Mouse (Mus musculus) embryonic facial prominence, embryonic 15.5 days (tissue): ENCODE measurements around the gene Cxcr5. TPM values are rescaled to one million over a fixed set of nuclear protein-coding genes. Genes with fewer than 3 reads are reported as not detected.

Experiments
- ATAC-seq: fragments of 200-750 bp; cut with Nextera tagmentation; 2 replicates; pipeline ENCODE4 v1.8.0; 2017; ENCODE audit warnings: low read depth, moderate TSS enrichment; ENCODE audit not compliant: insufficient number of reproducible peaks, low FRiP score, low TSS enrichment
- H3K27ac ChIP-seq: fragments of 300-500 bp; sonication (generic); replicated peaks from 2 replicates; pipeline ENCODE4 v1.5.1; 2015; ENCODE audit warnings: mild to moderate bottlenecking, inconsistent platforms
- H3K27me3 ChIP-seq: fragments of 300-500 bp; sonication (generic); 2 replicates; pipeline ENCODE4 v1.6.1; 2015; ENCODE audit warnings: inconsistent platforms
- H3K36me3 ChIP-seq: fragments of 300-500 bp; sonication (generic); 2 replicates; pipeline ENCODE4 v1.6.1; 2015; ENCODE audit warnings: mild to moderate bottlenecking, inconsistent platforms
- H3K4me1 ChIP-seq: fragments of 300-500 bp; sonication (generic); 2 replicates; pipeline ENCODE4 v1.6.1; 2015; ENCODE audit warnings: inconsistent platforms
- H3K4me2 ChIP-seq: fragments of 300-500 bp; sonication (generic); replicated peaks from 2 replicates; pipeline ENCODE4 v1.6.1; 2015; ENCODE audit warnings: mild to moderate bottlenecking, inconsistent platforms
- H3K4me3 ChIP-seq: fragments of 300-500 bp; sonication (generic); replicated peaks from 2 replicates; pipeline ENCODE4 v1.5.1; 2015; ENCODE audit warnings: mild to moderate bottlenecking, inconsistent platforms
- H3K9ac ChIP-seq: fragments of 300-500 bp; sonication (generic); 2 replicates; pipeline ENCODE4 v1.6.1; 2015; ENCODE audit warnings: inconsistent platforms
- H3K9me3 ChIP-seq: fragments of 300-500 bp; sonication (generic); replicated peaks from 2 replicates; pipeline ENCODE4 v1.6.1; 2016; ENCODE audit warnings: inconsistent platforms
- WGBS: fragments of 180-500 bp; shearing (Covaris S2); methylation state at CpG from one replicate; pipeline ENCODE4 v1.1.7; 2015; 5-methylcytosine and 5-hydroxymethylcytosine counted together
- polyA plus RNA-seq: library from polyadenylated mRNA; unstranded; fragments of >200 nt; fragmentation: Nextera tagmentation; extraction: Ambion mirVana; gene quantifications from 2 replicates; pipeline ENCODE4 v1.2.1, GENCODE M21; 2015

Cxcr5 gene
- polyA plus RNA-seq, 1 experiment from 2014 or later, result 0.29 TPM

DNA sequence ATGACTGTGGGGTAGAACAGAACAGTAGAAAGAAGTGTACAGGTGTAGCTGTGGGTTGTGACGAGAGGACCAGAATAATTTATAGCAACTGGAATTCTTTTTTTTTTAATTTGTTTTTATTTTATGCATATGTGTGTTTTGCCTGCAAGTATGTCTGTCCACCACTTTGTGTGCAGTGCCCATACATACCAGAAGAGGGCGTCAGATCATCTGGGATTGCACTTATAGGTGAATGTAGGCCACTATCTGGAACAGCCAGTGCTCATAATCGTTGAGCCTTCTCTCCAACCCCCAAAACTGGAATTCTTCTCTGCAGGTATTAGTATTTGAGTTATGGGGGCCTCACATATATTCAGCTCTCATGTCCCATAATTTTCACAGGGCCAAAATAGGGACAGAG is 88.5 kb downstream of the Cxcr5 start:
- Histone ChIP-seq H3K4me1 (peaks cover 9% of the 10 kb centered on the region), H3K4me3 (no peak overlapping the region), H3K4me2 (no peak overlapping the region), H3K27me3 (no peaks in the 10 kb centered on the region), H3K9ac (no peak overlapping the region), H3K36me3 (no peaks in the 10 kb centered on the region), H3K27ac (no peak overlapping the region), H3K9me3 (no peaks in the 10 kb centered on the region)
- WGBS, result 62% methylated on average over 3 of the region's 3 CpGs
- ATAC-seq, result no peak

DNA sequence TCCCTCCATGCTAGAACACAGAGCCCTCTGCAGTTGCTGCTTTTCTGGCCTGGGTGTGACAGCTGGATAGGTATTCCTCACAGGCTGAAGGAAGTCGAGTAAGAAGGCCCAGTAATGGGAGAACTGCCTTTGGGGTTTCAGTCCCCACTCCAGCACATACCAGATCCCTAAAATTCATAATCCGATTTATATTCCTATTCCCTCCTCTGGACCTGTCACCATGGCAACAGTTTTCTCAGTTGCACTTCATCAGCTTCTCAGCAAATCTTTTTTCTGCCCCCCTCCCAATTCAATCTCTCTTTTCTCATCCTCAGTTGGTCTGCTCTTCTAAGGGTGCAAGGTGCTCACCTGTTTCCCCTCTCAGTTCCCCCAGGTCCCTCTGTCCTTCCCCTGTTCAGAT is 92.9 kb downstream of the Cxcr5 start:
- Histone ChIP-seq H3K4me2 (no peak overlapping the region), H3K27me3 (no peaks in the 10 kb centered on the region), H3K9ac (no peak overlapping the region), H3K4me3 (no peak overlapping the region), H3K9me3 (no peaks in the 10 kb centered on the region), H3K4me1 (no peaks in the 10 kb centered on the region), H3K27ac (no peak overlapping the region), H3K36me3 (no peaks in the 10 kb centered on the region)
- no peak for ATAC-seq
- WGBS, result 39% methylated on average over 2 of the region's 2 CpGs

- no peaks in the 10 kb centered on the region for H3K36me3 ChIP-seq
- no peak overlapping the region for H3K9ac ChIP-seq
- H3K4me2 ChIP-seq, result no peak overlapping the region
- H3K4me1 ChIP-seq, result no peaks in the 10 kb centered on the region
- H3K4me3 ChIP-seq, result no peak overlapping the region
- H3K9me3 ChIP-seq, result no peaks in the 10 kb centered on the region
- no peak overlapping the region for H3K27ac ChIP-seq
- WGBS, result 45% methylated on average over 7 of the region's 7 CpGs
- H3K27me3 ChIP-seq, result no peaks in the 10 kb centered on the region
- no peak for ATAC-seq
Measured at GRCm38 (mm10) chr9:44468224-44468623, 93.5 kb downstream of the Cxcr5 start.

- H3K9ac ChIP-seq, result no peak overlapping the region
- no peaks in the 10 kb centered on the region for H3K27me3 ChIP-seq
- no peak overlapping the region for H3K27ac ChIP-seq
- no peak for ATAC-seq
- WGBS, result 79% methylated on average over 5 of the region's 5 CpGs
- H3K9me3 ChIP-seq, result no peaks in the 10 kb centered on the region
- H3K4me2 ChIP-seq, result no peak overlapping the region
- H3K36me3 ChIP-seq, result no peaks in the 10 kb centered on the region
- 0 out of 2 replicates have a peak, but pooled peaks cover 4% of the 10 kb centered on the region for H3K4me1 ChIP-seq
- no peak overlapping the region for H3K4me3 ChIP-seq
Measured at GRCm38 (mm10) chr9:44461950-44462349, 99.7 kb downstream of the Cxcr5 start.

Other genes with a start within 250 kb of the Cxcr5 start
- 9.1 and 10.3 TPM in 2 replicates for gene C2cd2l, start 241.6 kb downstream of the Cxcr5 start, polyA plus RNA-seq
- 31.4 and 37.2 TPM in 2 replicates for gene Dpagt1, start 235.9 kb downstream of the Cxcr5 start, polyA plus RNA-seq
- 288 and 326 TPM in 2 replicates for gene H2afx, start 227.2 kb downstream of the Cxcr5 start, polyA plus RNA-seq
- gene Hmbs, start 217.6 kb downstream of the Cxcr5 start, polyA plus RNA-seq, result 93.0 and 99.4 TPM in 2 replicates
- 25.0 and 30.3 TPM in 2 replicates for gene Vps11, start 200.2 kb downstream of the Cxcr5 start, polyA plus RNA-seq
- 31.0 and 31.1 TPM in 2 replicates for gene Hyou1, start 182.4 kb downstream of the Cxcr5 start, polyA plus RNA-seq
- 17.3 and 19.8 TPM in 2 replicates for gene Slc37a4, start 165.0 kb downstream of the Cxcr5 start, polyA plus RNA-seq
- 1,806 and 1,877 TPM in 2 replicates for gene Rps25, start 154.7 kb downstream of the Cxcr5 start, polyA plus RNA-seq
- 137 and 138 TPM in 2 replicates for gene Trappc4, start 154.3 kb downstream of the Cxcr5 start, polyA plus RNA-seq
- 28.1 and 30.5 TPM in 2 replicates for gene Ccdc84, start 143.3 kb downstream of the Cxcr5 start, polyA plus RNA-seq
- not detected in 2 replicates for gene Foxr1, start 120.7 kb downstream of the Cxcr5 start, polyA plus RNA-seq
- gene Upk2, start 106.9 kb downstream of the Cxcr5 start, polyA plus RNA-seq, result 2.1 and 3.3 TPM in 2 replicates
- gene Bcl9l, start 79.1 kb downstream of the Cxcr5 start, polyA plus RNA-seq, result 21.2 and 21.8 TPM in 2 replicates
- 15.3 and 19.7 TPM in 2 replicates for gene Ddx6, start 43.0 kb upstream of the Cxcr5 start, polyA plus RNA-seq
- gene Treh, start 111.4 kb upstream of the Cxcr5 start, polyA plus RNA-seq, result not detected in 2 replicates
- gene Phldb1, start 173.3 kb upstream of the Cxcr5 start, polyA plus RNA-seq, result 38.6 and 39.0 TPM in 2 replicates
- 191 and 195 TPM in 2 replicates for gene Arcn1, start 206.0 kb upstream of the Cxcr5 start, polyA plus RNA-seq
- 107 and 125 TPM in 2 replicates for gene Ift46, start 206.0 kb upstream of the Cxcr5 start, polyA plus RNA-seq
- 2.5 and 2.6 TPM in 2 replicates for gene Tmem25, start 237.4 kb upstream of the Cxcr5 start, polyA plus RNA-seq
- gene Ttc36, start 241.2 kb upstream of the Cxcr5 start, polyA plus RNA-seq, result 0.31 TPM in 1 of 2 replicates, not detected in the other